Mouse (Mus musculus): ENCODE data around the gene Man2b1.

- TF ChIP-seq CTCF (IDR thresholded peaks at IDR 0.05; ENCODE audit: low read depth, low read length) (no peak), POLR2AphosphoS5 (IDR thresholded peaks at IDR 0.05; ENCODE audit: insufficient replicate concordance, low read depth, low read length) (peak; percentile 87), GATA1 (IDR thresholded peaks at IDR 0.05; ENCODE audit: borderline replicate concordance, low read length) (no peak), TAL1 (conservative IDR thresholded peaks at IDR 0.05; ENCODE audit: low read depth, low read length) (no peak), GATA2 (IDR thresholded peaks at IDR 0.05; ENCODE audit: borderline replicate concordance, low read depth, low read length) (no peak)
Measured at GRCm38 (mm10) chr8:85059879-85060616, 23.0 kb upstream of the Man2b1 start, which contains the start of gene Fbxw9.

All from G1E (cell line).